Mouse (Mus musculus) kidney, adult 2 months (tissue): ENCODE results near the gene Commd4.

ENCODE experiments used
- CTCF ChIP-seq: fragments of 200-500 bp; conservative IDR thresholded peaks from 2 replicates; pipeline ENCODE4 v1.5.1; 2011; ENCODE audit warnings: low read depth, mild to moderate bottlenecking, control low read depth, low read length, moderate library complexity, mixed read lengths; ENCODE audit not compliant: insufficient read depth, insufficient read length
- POLR2A ChIP-seq: fragments of 200-500 bp; IDR thresholded peaks from one replicate; pipeline ENCODE4 v1.6.1; 2011; ENCODE audit warnings: low read depth, low read length, control low read depth

GRCm38 (mm10) chr9:57149021-57149420 is 9.1 kb downstream of the Commd4 start:
- no peak for TF ChIP-seq CTCF
- no peak for TF ChIP-seq POLR2A
